ENCODE assay signal across 11 mouse cellular contexts in the genomic region with DNA sequence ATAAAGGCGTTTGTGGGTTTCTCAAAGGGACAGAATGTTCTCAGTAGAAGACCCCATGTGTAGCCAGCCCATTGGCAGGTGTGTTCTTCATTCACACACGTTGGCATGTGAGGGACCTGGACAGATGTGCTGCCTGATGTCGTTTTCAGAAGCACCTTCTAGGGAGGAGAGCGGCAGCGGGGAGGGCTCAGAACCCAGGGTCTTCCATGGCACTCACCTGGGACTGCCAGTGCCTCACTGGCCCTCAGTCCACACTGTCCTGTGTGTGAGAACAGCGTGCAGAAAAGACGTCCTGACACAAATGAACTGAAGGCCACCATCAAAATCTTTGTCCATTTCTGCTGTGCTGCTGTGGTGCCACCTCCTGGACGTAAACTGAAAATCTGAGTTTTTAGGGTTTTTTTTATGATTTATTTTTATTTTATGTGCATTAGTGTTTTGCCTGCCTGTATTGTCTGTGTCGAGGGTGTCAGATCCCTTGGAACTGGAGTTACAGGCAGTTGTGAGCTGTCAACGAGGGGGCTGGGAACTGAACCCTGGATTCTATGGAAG. TPM values are rescaled to one million over a fixed set of nuclear protein-coding genes. Genes with fewer than 3 reads are reported as not detected.
DNase-seq lines count a peak whose midpoint lies in the region; ATAC-seq and TF ChIP-seq lines count a peak whose summit lies in the region.
"Had no signal": no experiment of that assay in that cellular context is flagged by ENCODE, and none has a peak within 500 bp of the region (broad histone marks: within the 10 kb centered on the region; RNA-seq: fewer than 3 reads in every experiment).

No protein-coding gene starts in this region.

- H3K4me2 ChIP-seq in forebrain, embryonic 16.5 days (ENCODE audit: low read length): no peak overlapping the region
- H3K4me2 ChIP-seq in liver, embryonic 14.5 days (ENCODE audit: low read depth): no peak overlapping the region
- H3K4me2 ChIP-seq in liver, embryonic 12.5 days: no peak overlapping the region
- no peak overlapping the region for H3K4me2 ChIP-seq in kidney, embryonic 15.5 days
- H3K4me2 ChIP-seq: heart, embryonic 12.5 days had no signal

- no peak for DNase-seq in forebrain, embryonic 10.5 days (ENCODE audit: extremely low spot score, low spot score)
- DNase-seq in liver, embryonic 14.5 days (ENCODE audit: low read depth in 3 of 3, low spot score in 3 of 3): no peak
- DNase-seq in fibroblast of lung, adult 2 months (ENCODE audit: low read depth): peak; percentile 7
- no peak for DNase-seq in layer of hippocampus, adult 9-10 months (ENCODE audit: low spot score)
- DNase-seq: kidney, adult 8-10 months; thymus, adult 2 months had no signal

- no peak overlapping the region for H3K4me3 ChIP-seq in forebrain, embryonic 16.5 days (replicated peaks; ENCODE audit: low read length)
- no peak overlapping the region for H3K4me3 ChIP-seq in forebrain, embryonic 10.5 days
- H3K4me3 ChIP-seq in liver, embryonic 14.5 days (ENCODE audit: insufficient read depth in 1 of 2, low read depth in 2 of 2, low read length in 2 of 2): no peak overlapping the region
- H3K4me3 ChIP-seq in liver, embryonic 12.5 days: no peak overlapping the region
- H3K4me3 ChIP-seq in E14TG2a.4 (replicated peaks; ENCODE audit: low read length): no peak overlapping the region
- H3K4me3 ChIP-seq in kidney, embryonic 15.5 days (replicated peaks): no peak overlapping the region
- H3K4me3 ChIP-seq: heart, embryonic 12.5 days had no signal

- 73% methylated on average over 10 of the region's 10 CpGs for WGBS in forebrain, embryonic 16.5 days
- WGBS in forebrain, embryonic 10.5 days: 84% methylated on average over 10 of the region's 10 CpGs
- WGBS in liver, embryonic 14.5 days (ENCODE audit: insufficient replicate concordance): 66% methylated on average over 10 of the region's 10 CpGs
- 72% methylated on average over 10 of the region's 10 CpGs for WGBS in liver, embryonic 12.5 days (ENCODE audit: insufficient replicate concordance)
- 76% methylated on average over 10 of the region's 10 CpGs for WGBS in kidney, embryonic 15.5 days

- H3K27me3 ChIP-seq in forebrain, embryonic 16.5 days (replicated peaks; ENCODE audit: control insufficient read depth, insufficient read depth, low read length): no peaks in the 10 kb centered on the region
- no peaks in the 10 kb centered on the region for H3K27me3 ChIP-seq in forebrain, embryonic 10.5 days (ENCODE audit: poor library complexity, severe bottlenecking)
- no peaks in the 10 kb centered on the region for H3K27me3 ChIP-seq in liver, embryonic 14.5 days (ENCODE audit: control insufficient read depth, insufficient read depth, low read length)
- no peaks in the 10 kb centered on the region for H3K27me3 ChIP-seq in liver, embryonic 12.5 days (replicated peaks)
- H3K27me3 ChIP-seq in E14TG2a.4 (ENCODE audit: insufficient read depth, low read length): no peaks in the 10 kb centered on the region
- H3K27me3 ChIP-seq in kidney, embryonic 15.5 days: no peaks in the 10 kb centered on the region
- H3K27me3 ChIP-seq: heart, embryonic 12.5 days had no signal

- peak; percentile 55; the same call in 1 of the 2 replicates for ATAC-seq in forebrain, embryonic 16.5 days
- ATAC-seq in liver, embryonic 14.5 days (ENCODE audit: insufficient read depth): no peak
- no peak for ATAC-seq in liver, embryonic 12.5 days
- no peak for ATAC-seq in kidney, embryonic 15.5 days (replicated peaks; ENCODE audit: low FRiP score)

- peaks cover 9% of the 10 kb centered on the region; the same call in 1 of the 2 replicates for H3K9me3 ChIP-seq in forebrain, embryonic 16.5 days (ENCODE audit: control insufficient read depth, low read length)
- peaks cover 11% of the 10 kb centered on the region for H3K9me3 ChIP-seq in forebrain, embryonic 10.5 days
- no peaks in the 10 kb centered on the region; the same call in none of the 2 replicates for H3K9me3 ChIP-seq in liver, embryonic 14.5 days (ENCODE audit: control insufficient read depth, low read length)
- peaks cover 8% of the 10 kb centered on the region; the same call in 1 of the 2 replicates for H3K9me3 ChIP-seq in liver, embryonic 12.5 days (replicated peaks)
- H3K9me3 ChIP-seq in E14TG2a.4 (ENCODE audit: low read length): 0 out of 2 replicates have a peak, but pooled peaks cover 3% of the 10 kb centered on the region
- 0 out of 2 replicates have a peak, but pooled peaks cover 6% of the 10 kb centered on the region for H3K9me3 ChIP-seq in kidney, embryonic 15.5 days (replicated peaks)

- peaks cover 17% of the 10 kb centered on the region for H3K36me3 ChIP-seq in forebrain, embryonic 16.5 days (ENCODE audit: control insufficient read depth, insufficient read depth)
- peaks cover 50% of the 10 kb centered on the region for H3K36me3 ChIP-seq in forebrain, embryonic 10.5 days (replicated peaks)
- peaks cover 12% of the 10 kb centered on the region for H3K36me3 ChIP-seq in liver, embryonic 14.5 days (replicated peaks; ENCODE audit: control insufficient read depth, insufficient read depth, low read depth)
- H3K36me3 ChIP-seq in liver, embryonic 12.5 days: peaks cover 35% of the 10 kb centered on the region
- peaks cover 9% of the 10 kb centered on the region for H3K36me3 ChIP-seq in E14TG2a.4 (ENCODE audit: insufficient read depth, low read length)
- peaks cover 33% of the 10 kb centered on the region for H3K36me3 ChIP-seq in kidney, embryonic 15.5 days

- TF ChIP-seq CTCF in liver, embryonic 14.5 days (IDR thresholded peaks at IDR 0.05; ENCODE audit: low read depth): peak; percentile 45
- 0 out of 2 replicates have a peak, but pooled peaks have one; percentile 15 for TF ChIP-seq CTCF in E14TG2a.4 (conservative IDR thresholded peaks at IDR 0.05; ENCODE audit: low read length)

- TF ChIP-seq EP300 in liver, embryonic 14.5 days (IDR thresholded peaks at IDR 0.05; ENCODE audit: low read depth): no peak

- H3K4me1 ChIP-seq in forebrain, embryonic 16.5 days (replicated peaks; ENCODE audit: control insufficient read depth, insufficient read depth, low read length): no peaks in the 10 kb centered on the region
- no peaks in the 10 kb centered on the region for H3K4me1 ChIP-seq in forebrain, embryonic 10.5 days
- no peaks in the 10 kb centered on the region for H3K4me1 ChIP-seq in liver, embryonic 14.5 days (replicated peaks; ENCODE audit: control insufficient read depth in 2 of 2, insufficient read depth in 2 of 2, low read length in 1 of 2)
- no peaks in the 10 kb centered on the region for H3K4me1 ChIP-seq in liver, embryonic 12.5 days
- peaks cover 21% of the 10 kb centered on the region for H3K4me1 ChIP-seq in E14TG2a.4 (replicated peaks; ENCODE audit: low read depth, low read length)
- no peaks in the 10 kb centered on the region for H3K4me1 ChIP-seq in kidney, embryonic 15.5 days

- no peak overlapping the region for H3K27ac ChIP-seq in forebrain, embryonic 16.5 days (ENCODE audit: low read length)
- H3K27ac ChIP-seq in forebrain, embryonic 10.5 days: no peak overlapping the region
- H3K27ac ChIP-seq in liver, embryonic 14.5 days: no peak overlapping the region
- no peak overlapping the region for H3K27ac ChIP-seq in liver, embryonic 12.5 days
- H3K27ac ChIP-seq in kidney, embryonic 15.5 days: no peak overlapping the region

- no peak overlapping the region for H3K9ac ChIP-seq in forebrain, embryonic 16.5 days (replicated peaks; ENCODE audit: low read depth, low read length)
- no peak overlapping the region for H3K9ac ChIP-seq in liver, embryonic 14.5 days (replicated peaks)
- H3K9ac ChIP-seq in liver, embryonic 12.5 days: no peak overlapping the region
- no peak overlapping the region for H3K9ac ChIP-seq in kidney, embryonic 15.5 days
- H3K9ac ChIP-seq: heart, embryonic 12.5 days had no signal

RNA-seq across cellular contexts. Expression of a gene that starts 11.5 kb away (rescaled TPM):
- polyA plus RNA-seq in forebrain, embryonic 16.5 days (2015; fragmentation: Nextera tagmentation; extraction: Ambion mirVana): 49.4 and 51.0 TPM in 2 replicates
- polyA plus RNA-seq in forebrain, embryonic 10.5 days (2016; fragmentation: Nextera tagmentation; extraction: Ambion mirVana): 38.3 and 40.9 TPM in 2 replicates
- polyA plus RNA-seq in liver, embryonic 14.5 days (2012; rRNA removed): 16.9 and 21.4 TPM in 2 replicates
- polyA plus RNA-seq in liver, embryonic 14.5 days (2014; fragmentation: Nextera tagmentation; extraction: Ambion mirVana): 25.4 and 25.9 TPM in 2 replicates
- 27.6 and 29.5 TPM in 2 replicates for polyA plus RNA-seq in liver, embryonic 12.5 days (2016; fragmentation: Nextera tagmentation; extraction: Ambion mirVana)
- polyA plus RNA-seq in kidney, embryonic 15.5 days (2015; fragmentation: Nextera tagmentation; extraction: Ambion mirVana): 43.2 and 52.6 TPM in 2 replicates

RNA-seq across cellular contexts. Expression of a gene that starts 15.0 kb away (rescaled TPM):
- 164 and 176 TPM in 2 replicates for polyA plus RNA-seq in forebrain, embryonic 16.5 days (2015; fragmentation: Nextera tagmentation; extraction: Ambion mirVana)
- polyA plus RNA-seq in forebrain, embryonic 10.5 days (2016; fragmentation: Nextera tagmentation; extraction: Ambion mirVana): 127 and 129 TPM in 2 replicates
- 15.7 and 22.7 TPM in 2 replicates for polyA plus RNA-seq in liver, embryonic 14.5 days (2012; rRNA removed)
- polyA plus RNA-seq in liver, embryonic 14.5 days (2014; fragmentation: Nextera tagmentation; extraction: Ambion mirVana): 53.1 and 59.7 TPM in 2 replicates
- polyA plus RNA-seq in liver, embryonic 12.5 days (2016; fragmentation: Nextera tagmentation; extraction: Ambion mirVana): 69.7 and 73.6 TPM in 2 replicates
- 125 and 138 TPM in 2 replicates for polyA plus RNA-seq in kidney, embryonic 15.5 days (2015; fragmentation: Nextera tagmentation; extraction: Ambion mirVana)

RNA-seq across cellular contexts. Expression of a gene that starts 51.5 kb away (rescaled TPM):
- 99.0 and 109 TPM in 2 replicates for polyA plus RNA-seq in forebrain, embryonic 16.5 days (2015; fragmentation: Nextera tagmentation; extraction: Ambion mirVana)
- 56.6 and 60.7 TPM in 2 replicates for polyA plus RNA-seq in forebrain, embryonic 10.5 days (2016; fragmentation: Nextera tagmentation; extraction: Ambion mirVana)
- 8.8 and 15.3 TPM in 2 replicates for polyA plus RNA-seq in liver, embryonic 14.5 days (2012; rRNA removed)
- 29.1 and 29.8 TPM in 2 replicates for polyA plus RNA-seq in liver, embryonic 14.5 days (2014; fragmentation: Nextera tagmentation; extraction: Ambion mirVana)
- 39.6 and 41.1 TPM in 2 replicates for polyA plus RNA-seq in liver, embryonic 12.5 days (2016; fragmentation: Nextera tagmentation; extraction: Ambion mirVana)
- polyA plus RNA-seq in kidney, embryonic 15.5 days (2015; fragmentation: Nextera tagmentation; extraction: Ambion mirVana): 62.3 and 67.3 TPM in 2 replicates
